Mouse (Mus musculus) adrenal gland, postnatal 14 days (tissue): Measurements from ENCODE around the gene Neu3. TPM values are rescaled to one million over a fixed set of nuclear protein-coding genes. Genes with fewer than 3 reads are reported as not detected.

ENCODE experiments used
- DNase-seq: peaks from one replicate; pipeline ENCODE4 v3.0.0; 2021; ENCODE audit warnings: mixed read lengths
- long read RNA-seq, 2 experiments: library from polyadenylated mRNA; stranded (forward); transcript quantifications; one replicate each; pipeline ENCODE4 v2.0.0; 2021
- total RNA-seq: library from RNA; stranded (reverse); gene quantifications from 2 replicates; pipeline ENCODE4 v1.2.3, GENCODE M21; 2021

Neu3 gene
- total RNA-seq: 2.6 and 3.3 TPM in 2 replicates
- long read RNA-seq, experiment 1, partial matches to known transcripts: 0 of 5 reads
- long read RNA-seq, experiment 1, other reads (novel, unspliced or antisense): 4 of 5 reads
- long read RNA-seq, experiment 2, partial matches to known transcripts: 0 of 1 reads
- long read RNA-seq, experiment 2, other reads (novel, unspliced or antisense): 1 of 1 reads

DNA sequence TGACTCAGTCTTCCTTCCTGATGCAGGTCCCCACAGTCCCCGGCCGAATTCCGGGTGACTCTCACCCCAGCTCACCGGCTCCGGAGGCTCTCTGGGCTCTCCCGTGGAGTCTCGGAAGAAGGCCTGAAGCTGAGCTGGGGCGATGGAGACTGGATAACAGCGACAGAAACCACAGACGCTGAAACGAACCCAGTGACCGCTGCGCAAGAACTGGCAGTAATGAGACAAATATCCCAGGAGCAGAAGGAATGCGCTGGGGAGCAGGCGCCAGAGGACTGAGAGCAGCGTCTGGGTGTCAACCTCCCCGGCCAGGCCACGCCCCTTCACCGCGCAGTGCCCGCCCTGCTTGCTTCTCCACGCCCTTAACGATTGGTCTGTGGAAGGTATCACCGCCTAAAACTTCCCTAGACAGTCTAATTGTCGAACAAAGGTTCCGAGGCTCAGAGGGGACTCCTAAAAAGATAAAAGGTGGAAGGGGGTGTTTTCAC, at the start of gene Neu3:
TSS of gene Neu3 (minus strand) at position 335 of the 488 bp plus-strand sequence.
- peak; percentile 97 for DNase-seq

- peak; percentile 91 for DNase-seq
Observed at GRCm38 (mm10) chr7:99876345-99876744, 48.1 kb upstream of the Neu3 start.

- no peak for DNase-seq
Observed at GRCm38 (mm10) chr7:99875891-99876290, 47.7 kb upstream of the Neu3 start.

DNA sequence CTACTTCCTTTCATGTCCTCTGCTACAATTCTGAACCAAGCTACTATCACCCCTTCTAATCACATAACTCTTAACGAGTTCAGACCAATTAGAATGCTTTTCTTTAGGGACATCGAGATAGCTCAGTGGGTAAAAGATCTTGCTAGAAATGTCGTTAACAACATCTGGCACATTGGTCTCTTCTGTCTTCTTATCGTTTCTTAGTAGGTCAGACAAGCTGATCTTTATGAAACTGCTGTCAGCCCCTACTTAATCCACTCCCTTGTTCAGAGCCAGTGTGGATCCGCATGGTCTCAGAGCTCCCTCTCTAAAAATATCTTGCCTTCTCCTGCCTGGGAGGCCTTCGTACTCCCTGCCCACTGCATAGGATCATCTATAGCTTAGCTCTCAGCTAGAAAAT, 45.7 kb upstream of the Neu3 start:
- DNase-seq: no peak

GRCm38 (mm10) chr7:99869296-99869695, 41.1 kb upstream of the Neu3 start:
- no peak for DNase-seq

DNA sequence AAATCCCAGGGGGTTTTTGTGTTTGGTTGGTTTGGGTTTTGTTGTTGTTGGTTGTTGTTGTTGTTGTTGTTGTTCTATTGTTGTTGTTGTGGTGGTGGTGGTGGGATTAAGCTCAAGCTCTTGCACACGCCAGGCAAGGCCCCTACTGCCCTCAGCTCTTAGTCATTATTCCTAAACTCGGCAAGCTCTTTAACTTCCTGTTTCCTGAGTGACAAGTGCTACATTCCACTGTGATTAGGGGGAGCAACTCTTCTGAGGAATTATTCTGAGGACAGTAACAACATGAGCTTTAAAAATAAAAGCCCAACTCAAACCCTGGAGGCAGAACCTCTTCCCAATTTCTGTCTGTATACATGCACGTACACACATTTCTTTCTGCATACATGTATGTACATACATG, 37.0 kb upstream of the Neu3 start:
- no peak for DNase-seq

DNA sequence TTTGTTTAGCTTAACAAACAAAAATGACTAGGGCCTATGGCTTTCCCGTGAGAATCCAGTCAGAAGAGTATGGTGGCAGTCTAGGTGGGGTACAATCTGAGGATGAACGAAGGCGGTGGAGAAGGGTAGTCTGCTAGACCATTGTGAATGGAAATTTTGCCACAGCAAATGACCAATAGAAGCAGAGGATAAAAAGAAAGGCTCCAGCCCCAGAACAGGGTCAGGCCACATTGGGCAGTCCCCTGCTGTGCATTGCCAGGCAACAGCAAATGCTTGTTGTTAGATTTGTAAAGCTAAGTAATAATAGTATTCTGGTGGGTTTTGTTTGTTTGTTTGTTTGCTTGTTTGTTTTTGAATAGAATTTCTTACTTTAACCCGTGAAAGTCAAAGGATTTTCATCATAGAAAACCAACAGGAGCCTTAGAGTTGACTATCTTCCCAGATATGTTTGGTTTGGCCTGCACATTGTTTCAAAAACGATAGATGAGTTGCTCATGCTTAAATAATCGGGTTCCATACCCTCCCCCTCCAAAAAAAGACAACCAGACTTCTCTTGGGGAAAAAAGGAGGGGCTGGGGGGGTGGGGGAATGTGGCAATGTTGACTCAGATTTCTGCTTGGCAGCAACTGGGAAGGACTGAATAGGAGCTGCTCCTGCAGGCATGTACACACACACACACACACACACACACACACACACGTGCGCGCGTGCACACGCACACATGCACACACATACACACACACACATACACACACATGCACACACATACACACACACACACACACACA, 36.2 kb upstream of the Neu3 start:
- no peak for DNase-seq

DNA sequence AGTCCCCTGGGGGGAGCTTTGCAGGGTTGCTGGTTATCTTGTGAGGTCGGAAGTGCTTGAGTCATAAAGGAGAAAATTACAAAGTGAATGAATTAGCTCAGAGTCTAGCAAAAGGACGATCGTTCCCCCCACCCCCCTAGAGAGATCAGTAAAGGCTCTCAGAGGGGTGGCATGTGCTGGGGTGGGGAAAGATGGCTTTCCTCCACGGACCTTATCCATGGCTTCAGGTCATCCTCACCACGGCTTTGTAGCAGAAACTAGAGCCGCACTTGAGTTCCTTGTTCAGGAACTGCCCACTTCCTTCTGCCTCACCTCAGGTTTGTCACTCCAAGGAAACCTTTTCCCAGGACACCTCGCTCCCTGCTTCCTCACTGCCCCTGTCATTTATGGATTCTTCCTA, 35.1 kb upstream of the Neu3 start, which contains the start of gene Spcs2:
TSS of gene Spcs2 (minus strand) at position 101 of the 400 bp plus-strand sequence.
- DNase-seq: no peak

DNA sequence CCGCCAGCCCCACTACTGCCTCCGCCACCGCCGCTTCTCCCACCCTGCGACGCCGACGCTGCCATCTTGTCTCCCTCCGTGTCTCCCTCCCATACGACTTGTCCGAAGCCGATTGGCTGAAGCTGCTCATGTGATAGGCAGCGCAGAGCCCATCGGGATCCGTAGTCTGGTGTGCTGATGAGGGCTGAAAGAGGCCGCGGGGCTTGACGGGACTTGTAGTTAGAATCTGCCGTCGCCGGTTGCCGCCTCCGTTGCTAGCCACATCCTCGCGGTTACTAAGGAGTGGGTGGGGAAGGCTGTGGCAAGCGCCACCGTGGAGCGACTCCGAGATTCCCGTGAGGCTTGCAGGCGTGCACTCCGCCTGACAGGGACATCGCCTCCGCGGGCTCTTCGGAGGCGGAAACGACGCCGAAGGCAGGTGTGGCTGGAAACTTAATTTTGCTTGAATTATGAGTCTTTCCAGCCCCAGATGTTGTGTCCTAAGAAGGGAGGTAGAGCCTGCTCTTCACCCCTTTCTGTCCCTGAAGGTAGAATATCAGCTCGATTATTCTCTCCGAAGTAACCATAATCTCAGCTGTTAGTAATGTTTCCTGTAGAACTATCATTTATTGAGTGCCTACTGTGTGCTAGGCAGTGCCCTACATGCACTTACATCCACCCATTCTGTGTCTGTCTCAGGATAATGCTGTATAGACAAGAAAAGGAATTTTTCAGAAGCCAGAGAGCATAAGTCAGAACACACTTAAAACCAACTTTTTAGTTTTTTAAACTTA, 30.8 kb upstream of the Neu3 start, which contains the start of gene Xrra1:
TSS of gene Xrra1 (plus strand) at position 304 of the 773 bp plus-strand sequence.
- peak; percentile 98 for DNase-seq

GRCm38 (mm10) chr7:99858175-99858812, 30.1 kb upstream of the Neu3 start:
- DNase-seq: no peak

- no peak for DNase-seq
Observed at GRCm38 (mm10) chr7:99856266-99856861, 28.1 kb upstream of the Neu3 start.

- no peak for DNase-seq
Observed at GRCm38 (mm10) chr7:99854311-99854710, 26.1 kb upstream of the Neu3 start.

DNA sequence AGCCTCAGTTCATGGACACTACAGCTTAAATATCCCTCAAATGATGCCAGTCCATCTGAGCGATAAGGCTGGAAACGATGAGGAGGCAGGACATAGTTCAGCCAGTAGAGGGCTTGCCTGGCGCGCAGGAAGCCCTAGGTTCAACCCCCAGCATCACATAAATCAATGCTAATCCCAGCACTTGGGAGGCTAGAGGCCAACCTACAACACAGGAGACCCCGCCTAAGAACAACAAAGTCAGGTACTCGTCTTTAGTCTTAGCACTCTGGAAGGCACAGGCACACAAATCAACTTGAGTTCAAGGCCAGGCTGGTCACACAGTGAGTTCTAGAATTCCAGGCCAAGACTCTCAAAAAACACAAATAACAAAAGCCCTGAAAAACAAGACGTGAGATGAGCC, 25.1 kb upstream of the Neu3 start:
- peak; percentile 30 for DNase-seq

- DNase-seq: no peak
Observed at GRCm38 (mm10) chr7:99851618-99852017, 23.4 kb upstream of the Neu3 start.

GRCm38 (mm10) chr7:99851121-99851520, 22.9 kb upstream of the Neu3 start:
- DNase-seq: no peak

GRCm38 (mm10) chr7:99850534-99850933, 22.3 kb upstream of the Neu3 start:
- no peak for DNase-seq

GRCm38 (mm10) chr7:99845533-99846236, 17.5 kb upstream of the Neu3 start:
- DNase-seq: no peak

- DNase-seq: no peak
Observed at GRCm38 (mm10) chr7:99838241-99838640, 10.0 kb upstream of the Neu3 start.

DNA sequence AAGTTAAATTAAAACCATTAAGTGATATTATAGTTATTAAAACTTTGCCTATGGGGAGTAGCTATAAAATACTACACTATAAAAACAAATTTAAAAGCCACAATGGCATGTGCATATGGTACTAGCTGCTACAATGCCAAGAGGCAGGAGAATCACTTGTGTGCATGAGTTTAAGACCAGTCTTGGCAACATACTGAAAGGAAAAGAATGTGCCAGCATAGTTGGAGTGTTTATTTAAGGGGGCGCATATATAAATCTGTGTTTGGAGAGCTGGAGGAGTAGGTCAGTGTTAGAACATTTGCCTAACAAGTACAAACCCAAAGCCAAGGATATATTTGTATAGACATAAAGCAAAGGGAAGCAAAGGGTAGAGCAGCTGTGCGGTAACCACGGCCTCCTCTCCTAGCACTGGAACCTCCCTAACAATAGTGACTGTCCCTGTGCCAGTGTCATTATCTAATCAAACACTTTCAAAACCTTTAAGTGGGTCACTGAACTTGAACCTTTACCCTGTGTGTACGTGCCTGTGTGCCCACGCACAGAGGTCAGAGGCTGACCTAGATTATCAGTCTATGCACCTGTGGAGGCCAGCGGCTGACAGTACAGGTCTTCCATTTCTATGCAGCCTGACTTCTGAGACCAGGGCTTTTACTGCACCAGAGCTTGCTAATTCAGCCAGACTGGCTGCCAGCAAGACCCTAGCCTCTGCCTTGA, 9.3 kb upstream of the Neu3 start:
- DNase-seq: no peak

GRCm38 (mm10) chr7:99836781-99837180, 8.6 kb upstream of the Neu3 start:
- DNase-seq: no peak
